Mouse (Mus musculus) embryonic facial prominence, embryonic 13.5 days (tissue): Measurements from ENCODE around the gene Eipr1. TPM values are rescaled to one million over a fixed set of nuclear protein-coding genes. Genes with fewer than 3 reads are reported as not detected.
"Not testable (repeated sequence)": the region's sequence is repeated elsewhere in the genome, so short reads cannot be mapped to it uniquely, and the experiment has no call there.

Source experiments
- ATAC-seq: fragments of 200-750 bp; cut with Nextera tagmentation; 2 replicates; pipeline ENCODE4 v1.8.0; 2017; ENCODE audit warnings: low read depth; ENCODE audit not compliant: insufficient number of reproducible peaks, insufficient read depth, low FRiP score, low TSS enrichment
- H3K27ac ChIP-seq: fragments of 300-500 bp; sonication (generic); 2 replicates; pipeline ENCODE4 v1.5.1; 2015; ENCODE audit warnings: moderate library complexity, mild to moderate bottlenecking, inconsistent platforms
- H3K27me3 ChIP-seq: fragments of 300-500 bp; sonication (generic); 2 replicates; pipeline ENCODE4 v1.6.1; 2015; ENCODE audit warnings: mild to moderate bottlenecking, inconsistent platforms
- H3K36me3 ChIP-seq: fragments of 300-500 bp; sonication (generic); 2 replicates; pipeline ENCODE4 v1.6.1; 2015; ENCODE audit warnings: mild to moderate bottlenecking, inconsistent platforms
- H3K4me1 ChIP-seq: fragments of 300-500 bp; sonication (generic); 2 replicates; pipeline ENCODE4 v1.6.1; 2015; ENCODE audit warnings: inconsistent platforms
- H3K4me2 ChIP-seq: fragments of 300-500 bp; sonication (generic); 2 replicates; pipeline ENCODE4 v1.6.1; 2015; ENCODE audit warnings: moderate library complexity, mild to moderate bottlenecking, inconsistent platforms
- H3K4me3 ChIP-seq: fragments of 300-500 bp; sonication (generic); 2 replicates; pipeline ENCODE4 v1.5.1; 2015; ENCODE audit warnings: mild to moderate bottlenecking, inconsistent platforms
- H3K9ac ChIP-seq: fragments of 300-500 bp; sonication (generic); 2 replicates; pipeline ENCODE4 v1.6.1; 2015; ENCODE audit warnings: mild to moderate bottlenecking, inconsistent platforms
- H3K9me3 ChIP-seq: fragments of 300-500 bp; sonication (generic); 2 replicates; pipeline ENCODE4 v1.6.1; 2016; ENCODE audit warnings: inconsistent platforms
- WGBS: fragments of 180-500 bp; shearing (Covaris S2); methylation state at CpG from one replicate; pipeline ENCODE4 v1.1.7; 2015; ENCODE audit warnings: mixed read lengths; 5-methylcytosine and 5-hydroxymethylcytosine counted together
- polyA plus RNA-seq: library from polyadenylated mRNA; unstranded; fragments of >200 nt; fragmentation: Nextera tagmentation; extraction: Ambion mirVana; gene quantifications from 2 replicates; pipeline ENCODE4 v1.2.1, GENCODE M21; 2015

Eipr1 gene
- polyA plus RNA-seq, 1 experiment from 2014 or later = 35.0 TPM

DNA sequence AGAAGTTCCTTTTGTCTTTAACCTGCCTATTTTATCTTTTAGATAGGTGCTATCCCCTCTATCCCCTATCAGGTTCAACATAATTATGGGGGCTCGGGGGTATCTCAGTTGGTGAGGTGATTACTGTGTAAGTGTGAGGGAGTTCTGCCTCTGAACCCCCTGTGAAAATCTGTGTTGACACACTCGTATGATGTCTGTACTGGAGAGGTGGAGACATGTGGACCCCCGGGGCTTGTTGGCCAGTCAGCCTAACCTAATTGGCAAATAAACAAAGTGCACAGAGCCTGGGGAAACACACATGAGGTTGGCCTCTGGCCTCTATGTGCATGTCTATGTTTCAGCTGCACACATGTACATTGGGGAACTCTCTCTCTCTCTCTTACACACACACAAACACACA, 161.5 kb downstream of the Eipr1 start:
- no peaks in the 10 kb centered on the region for H3K36me3 ChIP-seq
- H3K27ac ChIP-seq = no peak overlapping the region
- ATAC-seq = no peak
- no peaks in the 10 kb centered on the region for H3K9me3 ChIP-seq
- H3K4me1 ChIP-seq = 0 out of 2 replicates have a peak, but pooled peaks cover 2% of the 10 kb centered on the region
- H3K27me3 ChIP-seq = no peaks in the 10 kb centered on the region
- 47% methylated on average over 3 of the region's 3 CpGs for WGBS
- H3K4me3 ChIP-seq = no peak overlapping the region
- no peak overlapping the region for H3K4me2 ChIP-seq
- H3K9ac ChIP-seq = no peak overlapping the region

DNA sequence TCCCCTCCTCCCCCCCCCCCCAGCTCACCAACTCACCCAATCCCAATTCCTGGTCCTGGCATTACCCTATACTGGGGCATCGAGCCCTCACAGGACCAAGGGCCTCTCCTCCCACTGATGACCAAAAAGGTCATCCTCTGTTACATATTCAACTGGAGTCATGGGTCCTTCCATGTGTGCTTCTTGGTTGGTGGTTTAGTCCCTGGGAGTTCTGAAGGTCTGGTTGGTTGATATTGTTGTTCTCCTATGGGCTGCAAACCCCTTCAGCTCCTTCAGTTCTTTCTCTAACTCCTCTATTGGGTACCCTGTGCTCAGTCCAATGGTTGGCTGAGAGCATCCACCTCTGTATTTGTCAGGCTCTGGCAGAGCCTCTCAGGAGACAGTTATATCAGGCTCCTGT, 162.5 kb downstream of the Eipr1 start:
- not testable (repeated sequence) for H3K27me3 ChIP-seq, H3K4me3 ChIP-seq, H3K9ac ChIP-seq, H3K9me3 ChIP-seq, ATAC-seq, H3K27ac ChIP-seq, H3K4me1 ChIP-seq, H3K36me3 ChIP-seq, H3K4me2 ChIP-seq
- WGBS = 94% methylated on average over 1 of the region's 1 CpGs

Other genes starting within 250 kb of the Eipr1 start
- 0.18 TPM in 1 of 2 replicates, not detected in the other for gene Dcdc2c, start 199.4 kb upstream of the Eipr1 start, polyA plus RNA-seq
- not detected in 2 replicates for gene Allc, start 169.3 kb upstream of the Eipr1 start, polyA plus RNA-seq
- 0.30 TPM in 1 of 2 replicates, not detected in the other for gene Colec11, start 128.4 kb upstream of the Eipr1 start, polyA plus RNA-seq
- 763 and 839 TPM in 2 replicates for gene Rps7, start 115.8 kb upstream of the Eipr1 start, polyA plus RNA-seq
- gene Rnaseh1, start 102.2 kb upstream of the Eipr1 start, polyA plus RNA-seq = 31.7 and 34.9 TPM in 2 replicates
- gene Adi1, start 76.6 kb upstream of the Eipr1 start, polyA plus RNA-seq = 69.5 and 72.0 TPM in 2 replicates
- 45.0 and 47.1 TPM in 2 replicates for gene Trappc12, start 1.3 kb upstream of the Eipr1 start, polyA plus RNA-seq